Mouse (Mus musculus) CD4-positive, CD25-positive, alpha-beta regulatory T cell (primary cell): ENCODE measurements around the gene 1700001O22Rik. TPM values are rescaled to one million over a fixed set of nuclear protein-coding genes. Genes with fewer than 3 reads are reported as not detected.

Source experiments
- polyA plus RNA-seq: library from polyadenylated mRNA; unstranded; fragments of 100-300 nt; shearing (Covaris generic); gene quantifications from one replicate; pipeline ENCODE4 v1.2.1, GENCODE M21; 2017

The 1700001O22Rik gene
- 2.1 TPM for polyA plus RNA-seq

DNA sequence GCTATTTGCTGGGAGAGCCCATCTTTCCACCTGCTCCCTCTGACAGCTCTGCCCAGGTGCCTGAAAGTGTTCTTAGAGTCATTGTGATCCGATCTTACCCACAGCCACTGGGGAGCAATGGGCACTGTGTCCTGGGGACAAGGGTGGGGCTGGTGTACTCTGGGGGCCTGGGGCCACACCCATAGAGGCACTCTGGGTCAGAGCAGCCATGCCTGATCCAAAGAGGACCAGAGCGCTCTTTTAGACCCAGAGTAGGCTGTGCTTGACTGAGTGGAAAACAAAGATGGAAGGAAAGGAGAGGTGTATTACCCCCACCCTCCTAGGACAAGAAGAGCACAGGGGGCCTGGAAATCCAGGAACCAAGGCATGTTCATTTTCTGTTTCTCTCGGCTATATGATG, at the start of gene 1700001O22Rik:
1700001O22Rik (minus strand) TSS at position 58 of the 400 bp plus-strand sequence.

DNA sequence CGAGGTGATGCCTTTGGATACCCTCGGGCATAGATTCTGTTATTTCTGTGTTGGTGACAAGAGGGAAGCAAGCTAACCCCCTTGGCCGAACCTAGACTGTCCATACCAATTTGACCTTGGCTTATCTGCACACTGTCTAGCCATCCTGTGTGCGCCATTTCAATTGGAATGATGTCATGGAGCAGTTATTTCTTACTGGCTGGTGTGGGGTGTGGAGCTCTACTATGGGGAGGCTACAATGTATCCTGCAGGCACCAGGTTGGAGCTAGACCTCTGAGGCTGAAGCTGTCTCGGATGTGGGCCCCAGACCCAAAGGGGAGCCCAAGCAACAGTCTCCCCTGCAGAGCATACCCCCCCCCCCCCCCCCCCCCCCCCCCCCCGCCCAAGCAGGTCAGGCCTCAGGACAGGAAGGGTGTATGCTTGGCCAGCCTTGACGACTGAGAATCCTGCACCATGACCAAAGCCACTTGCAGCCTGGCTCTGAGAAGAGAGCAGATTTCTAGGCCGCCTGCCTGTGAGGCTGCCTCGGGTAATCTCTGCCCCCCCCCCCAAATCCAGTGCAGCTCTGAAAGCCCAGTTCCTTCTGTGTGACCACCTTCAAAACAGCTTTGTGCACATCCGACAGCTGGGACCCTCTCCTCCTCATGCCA, 31.0 kb upstream of the 1700001O22Rik start, which contains the start of gene Prrx2:
Prrx2 (plus strand) TSS at position 600 of the 650 bp plus-strand sequence.

DNA sequence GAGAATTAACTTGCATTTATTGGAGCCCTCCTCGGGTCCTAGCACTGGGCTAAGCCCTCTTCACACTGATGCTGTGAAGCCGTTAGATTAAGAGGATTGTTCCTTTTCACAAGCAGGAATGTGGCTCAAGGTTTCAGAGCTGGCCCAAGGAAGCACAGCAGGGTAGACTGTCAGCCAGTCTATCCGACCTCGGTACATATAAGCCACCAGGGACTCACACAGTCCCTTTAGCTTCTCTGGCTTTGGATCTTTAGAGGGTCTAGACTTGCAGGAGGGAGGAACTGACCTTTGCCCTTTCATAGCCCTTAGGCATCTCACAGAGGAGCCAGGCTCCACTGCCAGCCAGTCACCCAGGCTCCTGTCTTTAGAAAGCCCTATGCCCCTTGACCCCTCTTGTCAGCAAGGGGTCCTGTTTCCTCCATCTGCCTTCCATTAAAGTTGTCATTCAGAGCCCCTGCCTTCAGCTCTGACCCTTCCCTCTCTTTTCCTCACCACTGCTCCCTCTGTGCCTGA, 26.9 kb upstream of the 1700001O22Rik start, which contains the start of gene Asb6:
Asb6 (minus strand) TSS at position 51 of the 513 bp plus-strand sequence.

DNA sequence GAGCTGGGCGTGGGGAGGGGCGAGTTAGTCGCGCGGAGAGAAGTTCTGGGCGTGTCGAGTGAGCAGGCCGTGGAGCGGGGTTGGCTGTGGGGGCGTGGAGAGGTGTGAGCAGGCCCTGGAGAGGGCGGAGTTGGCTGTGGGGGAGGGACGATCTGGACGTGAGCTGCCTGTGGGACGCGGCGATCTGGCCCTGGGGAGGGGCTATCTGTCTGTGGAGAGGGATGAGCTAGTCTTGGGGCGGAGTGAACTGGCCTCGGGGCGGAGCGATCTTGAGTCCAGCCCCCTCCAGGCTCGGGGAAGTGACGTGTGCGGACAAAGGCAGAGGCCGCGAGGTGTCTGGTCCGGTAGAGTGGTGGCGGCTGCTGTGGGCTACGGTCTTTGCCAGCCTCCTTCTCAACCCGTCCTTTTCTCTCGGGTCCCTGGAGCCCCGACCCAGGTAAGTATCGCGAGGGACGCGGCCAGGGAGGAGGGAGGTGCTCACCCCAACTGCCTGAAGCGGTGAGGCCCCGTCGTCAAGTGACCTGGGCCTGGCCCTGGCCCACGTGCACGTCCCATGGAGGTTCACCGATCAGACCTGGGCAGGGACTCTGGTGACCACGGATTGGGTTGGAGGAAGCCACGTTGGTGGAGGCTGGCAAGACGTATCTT, 4.3 kb upstream of the 1700001O22Rik start, which contains the start of gene Ntmt1:
Ntmt1 (plus strand) TSS at position 179 of the 648 bp plus-strand sequence.

Other genes with a start within 250 kb of the 1700001O22Rik start
- gene Cstad, start 208.6 kb downstream of the 1700001O22Rik start, polyA plus RNA-seq: 1.4 TPM
- 32.3 TPM for gene Ntmt1, start 4.2 kb upstream of the 1700001O22Rik start, polyA plus RNA-seq
- gene Asb6, start 26.7 kb upstream of the 1700001O22Rik start, polyA plus RNA-seq: 53.3 TPM
- not detected for gene Prrx2, start 31.3 kb upstream of the 1700001O22Rik start, polyA plus RNA-seq
- gene Ptges, start 126.2 kb upstream of the 1700001O22Rik start, polyA plus RNA-seq: not detected
- 32.1 TPM for gene Tor1b, start 149.3 kb upstream of the 1700001O22Rik start, polyA plus RNA-seq
- gene Tor1a, start 164.3 kb upstream of the 1700001O22Rik start, polyA plus RNA-seq: 89.6 TPM
- 74.9 TPM for gene BC005624, start 178.5 kb upstream of the 1700001O22Rik start, polyA plus RNA-seq
- gene Usp20, start 178.6 kb upstream of the 1700001O22Rik start, polyA plus RNA-seq: 24.6 TPM